ENCODE assay signal across 10 mouse cellular contexts in genomic region chr14:54575031-54575430, GRCm38 (mm10). TPM values are rescaled to one million over a fixed set of nuclear protein-coding genes. Genes with fewer than 3 reads are reported as not detected.
A peak's percentile ranks its signal among the peaks of the same experiment; 100 is the strongest.
DNase-seq lines count a peak whose midpoint lies in the region; ATAC-seq and TF ChIP-seq lines count a peak whose summit lies in the region.
"Had no signal": no experiment of that assay in that cellular context is flagged by ENCODE, and none has a peak within 500 bp of the region (broad histone marks: within the 10 kb centered on the region; RNA-seq: fewer than 3 reads in every experiment).

No protein-coding gene starts in this region.

- 0 out of 2 replicates have a peak overlapping the region, but pooled peaks have one; percentile 37 for H3K27ac ChIP-seq in kidney, embryonic 14.5 days (ENCODE audit: low read depth, low read length)
- H3K27ac ChIP-seq in embryonic facial prominence, embryonic 13.5 days, result peak overlapping the region; percentile 96
- peak overlapping the region; percentile 59 for H3K27ac ChIP-seq in intestine, embryonic 15.5 days

- H3ac ChIP-seq in myocyte (ENCODE audit: control insufficient read depth, insufficient read length), result peak overlapping the region; percentile 95

- peak overlapping the region; percentile 90 for H3K4me2 ChIP-seq in kidney, embryonic 14.5 days (replicated peaks; ENCODE audit: low read depth, low read length)
- peak overlapping the region; percentile 85 for H3K4me2 ChIP-seq in embryonic facial prominence, embryonic 13.5 days
- H3K4me2 ChIP-seq in intestine, embryonic 15.5 days (replicated peaks), result peak overlapping the region; percentile 92
- H3K4me2 ChIP-seq in myocyte (ENCODE audit: low read depth), result peak overlapping the region; percentile 99

- no peaks in the 10 kb centered on the region for H3K9me3 ChIP-seq in kidney, embryonic 14.5 days (ENCODE audit: control insufficient read depth, low read length)
- H3K9me3 ChIP-seq in embryonic facial prominence, embryonic 13.5 days, result no peaks in the 10 kb centered on the region
- no peaks in the 10 kb centered on the region for H3K9me3 ChIP-seq in intestine, embryonic 15.5 days

- H3K4me3 ChIP-seq in kidney, embryonic 14.5 days (ENCODE audit: low read length), result peak overlapping the region; percentile 95
- peak overlapping the region; percentile 93 for H3K4me3 ChIP-seq in embryonic facial prominence, embryonic 13.5 days
- peak overlapping the region; percentile 89 for H3K4me3 ChIP-seq in intestine, embryonic 15.5 days (replicated peaks)
- peak overlapping the region; percentile 97 for H3K4me3 ChIP-seq in myocyte

- peaks cover 44% of the 10 kb centered on the region for H3K4me1 ChIP-seq in kidney, embryonic 14.5 days (ENCODE audit: control insufficient read depth, insufficient read depth, low read length)
- peaks cover 40% of the 10 kb centered on the region for H3K4me1 ChIP-seq in embryonic facial prominence, embryonic 13.5 days
- peaks cover 46% of the 10 kb centered on the region for H3K4me1 ChIP-seq in intestine, embryonic 15.5 days (replicated peaks)

- no peak for TF ChIP-seq POLR2A in myocyte (IDR thresholded peaks at IDR 0.05; ENCODE audit: insufficient read length, low read depth)

- no peak for ATAC-seq in kidney, embryonic 14.5 days (ENCODE audit: low FRiP score, low TSS enrichment)
- no peak for ATAC-seq in embryonic facial prominence, embryonic 13.5 days (ENCODE audit: insufficient number of reproducible peaks, insufficient read depth, low FRiP score, low TSS enrichment, low read depth)
- ATAC-seq in intestine, embryonic 15.5 days, result no peak
- no peak for ATAC-seq in activated CD4-positive, CD25-positive, alpha-beta regulatory T cell, adult 4 months
- ATAC-seq: inflammation-experienced regulatory T-cells, adult 6 months had no signal

- H3K36me3 ChIP-seq in kidney, embryonic 14.5 days (ENCODE audit: control insufficient read depth, insufficient read depth, low read length), result peaks cover 22% of the 10 kb centered on the region
- peaks cover 33% of the 10 kb centered on the region for H3K36me3 ChIP-seq in embryonic facial prominence, embryonic 13.5 days
- peaks cover 9% of the 10 kb centered on the region; the same call in 1 of the 2 replicates for H3K36me3 ChIP-seq in intestine, embryonic 15.5 days
- no peaks in the 10 kb centered on the region for H3K36me3 ChIP-seq in myocyte (ENCODE audit: control insufficient read depth, insufficient read depth)

- no peak for DNase-seq in kidney, adult 18-20 months
- no peak for DNase-seq in spleen, postnatal 10 days (ENCODE audit: low spot score in 2 of 2)
- DNase-seq in adrenal gland, postnatal 36 days, result no peak

- no peaks in the 10 kb centered on the region for H3K27me3 ChIP-seq in kidney, embryonic 14.5 days (ENCODE audit: control insufficient read depth, insufficient read depth, low read length)
- H3K27me3 ChIP-seq in embryonic facial prominence, embryonic 13.5 days, result no peaks in the 10 kb centered on the region
- H3K27me3 ChIP-seq in intestine, embryonic 15.5 days (replicated peaks), result no peaks in the 10 kb centered on the region
- no peaks in the 10 kb centered on the region for H3K27me3 ChIP-seq in myocyte (ENCODE audit: control insufficient read depth, insufficient read depth, insufficient read length)

- H3K79me2 ChIP-seq in myocyte (ENCODE audit: control insufficient read depth, insufficient read depth), result peaks cover 54% of the 10 kb centered on the region

- H3K9ac ChIP-seq in kidney, embryonic 14.5 days (ENCODE audit: low read depth, low read length), result peak overlapping the region; percentile 95
- H3K9ac ChIP-seq in embryonic facial prominence, embryonic 13.5 days, result peak overlapping the region; percentile 100
- H3K9ac ChIP-seq in intestine, embryonic 15.5 days, result peak overlapping the region; percentile 95

- WGBS in kidney, embryonic 14.5 days, result 3% methylated on average over 8 of the region's 8 CpGs
- WGBS in embryonic facial prominence, embryonic 13.5 days, result 2% methylated on average over 8 of the region's 8 CpGs
- WGBS in intestine, embryonic 15.5 days, result 8% methylated on average over 8 of the region's 8 CpGs

TF ChIP-seq in myocyte, 11 proteins besides CTCF, POLR2A, EP300 and RAD21:
- TF ChIP-seq USF1 (IDR thresholded peaks at IDR 0.05; ENCODE audit: low read depth) (no peak), REST (IDR thresholded peaks at IDR 0.05; ENCODE audit: insufficient read depth, insufficient read length) (no peak), MYOG (IDR thresholded peaks at IDR 0.05; ENCODE audit: control insufficient read depth in 1 of 3, insufficient read depth in 1 of 3, insufficient read length in 2 of 3, low read depth in 2 of 3) (no peak), E2F4 (IDR thresholded peaks at IDR 0.05; ENCODE audit: insufficient read depth) (no peak), MYOD1 (IDR thresholded peaks at IDR 0.05; ENCODE audit: control insufficient read depth in 1 of 3, insufficient read length in 2 of 3, low read depth in 2 of 3) (no peak), TCF3 (IDR thresholded peaks at IDR 0.05; ENCODE audit: insufficient read length, low read depth) (no peak), MAX (IDR thresholded peaks at IDR 0.05; ENCODE audit: low read depth) (no peak), POLR2AphosphoS2 (IDR thresholded peaks at IDR 0.05; ENCODE audit: insufficient read length, low read depth) (no peak), TCF12 (IDR thresholded peaks at IDR 0.05; ENCODE audit: insufficient read depth, poor library complexity, severe bottlenecking) (no peak)

RNA-seq across cellular contexts. Expression of gene Ajuba, which starts 2.3 kb away (rescaled TPM):
- polyA plus RNA-seq in kidney, embryonic 14.5 days (2014; fragmentation: Nextera tagmentation; extraction: Ambion mirVana), result 17.4 and 32.2 TPM in 2 replicates
- 55.6 and 63.3 TPM in 2 replicates for polyA plus RNA-seq in embryonic facial prominence, embryonic 13.5 days (2015; fragmentation: Nextera tagmentation; extraction: Ambion mirVana)
- 18.2 and 19.0 TPM in 2 replicates for polyA plus RNA-seq in intestine, embryonic 15.5 days (2015; fragmentation: Nextera tagmentation; extraction: Ambion mirVana)
- polyA plus RNA-seq in myocyte (2012; fragmentation: generic; extraction: Trizol), result 30.8 TPM
- polyA plus RNA-seq in activated CD4-positive, CD25-positive, alpha-beta regulatory T cell, adult 4 months (2017; shearing (Covaris generic)), result under 1 TPM in 1 of 2 experiments, not detected in 1; 0.20 TPM
- total RNA-seq in adrenal gland, postnatal 36 days (2021), result 10 to 100 TPM; 17.5 to 24.8 TPM

RNA-seq across cellular contexts. Expression of gene Haus4, which starts 20.6 kb away (rescaled TPM):
- 56.3 and 60.9 TPM in 2 replicates for polyA plus RNA-seq in kidney, embryonic 14.5 days (2014; fragmentation: Nextera tagmentation; extraction: Ambion mirVana)
- 53.1 and 54.5 TPM in 2 replicates for polyA plus RNA-seq in embryonic facial prominence, embryonic 13.5 days (2015; fragmentation: Nextera tagmentation; extraction: Ambion mirVana)
- 53.9 and 57.2 TPM in 2 replicates for polyA plus RNA-seq in intestine, embryonic 15.5 days (2015; fragmentation: Nextera tagmentation; extraction: Ambion mirVana)
- polyA plus RNA-seq in myocyte (2012; fragmentation: generic; extraction: Trizol), result 23.5 TPM
- polyA plus RNA-seq in activated CD4-positive, CD25-positive, alpha-beta regulatory T cell, adult 4 months (2017; shearing (Covaris generic)), result 10 to 100 TPM; 30.2 to 33.5 TPM
- total RNA-seq in adrenal gland, postnatal 36 days (2021), result 10 to 100 TPM; 22.5 to 27.0 TPM

RNA-seq across cellular contexts. Expression of gene 4931414P19Rik, which starts 30.8 kb away (rescaled TPM):
- polyA plus RNA-seq in kidney, embryonic 14.5 days (2014; fragmentation: Nextera tagmentation; extraction: Ambion mirVana), result 5.7 and 7.7 TPM in 2 replicates
- 8.9 and 9.1 TPM in 2 replicates for polyA plus RNA-seq in embryonic facial prominence, embryonic 13.5 days (2015; fragmentation: Nextera tagmentation; extraction: Ambion mirVana)
- 6.0 and 8.2 TPM in 2 replicates for polyA plus RNA-seq in intestine, embryonic 15.5 days (2015; fragmentation: Nextera tagmentation; extraction: Ambion mirVana)
- 7.3 TPM for polyA plus RNA-seq in myocyte (2012; fragmentation: generic; extraction: Trizol)
- polyA plus RNA-seq in activated CD4-positive, CD25-positive, alpha-beta regulatory T cell, adult 4 months (2017; shearing (Covaris generic)), result 1 to 10 TPM; 2.3 TPM
- 1 to 10 TPM; 4.3 to 6.0 TPM for total RNA-seq in adrenal gland, postnatal 36 days (2021)

RNA-seq across cellular contexts. Expression of gene Psmb5, which starts 42.8 kb away (rescaled TPM):
- 420 and 456 TPM in 2 replicates for polyA plus RNA-seq in kidney, embryonic 14.5 days (2014; fragmentation: Nextera tagmentation; extraction: Ambion mirVana)
- 390 and 393 TPM in 2 replicates for polyA plus RNA-seq in embryonic facial prominence, embryonic 13.5 days (2015; fragmentation: Nextera tagmentation; extraction: Ambion mirVana)
- polyA plus RNA-seq in intestine, embryonic 15.5 days (2015; fragmentation: Nextera tagmentation; extraction: Ambion mirVana), result 360 and 408 TPM in 2 replicates
- 416 TPM for polyA plus RNA-seq in myocyte (2012; fragmentation: generic; extraction: Trizol)
- 100 to 1,000 TPM; 178 to 210 TPM for polyA plus RNA-seq in activated CD4-positive, CD25-positive, alpha-beta regulatory T cell, adult 4 months (2017; shearing (Covaris generic))
- 100 to 1,000 TPM; 347 to 407 TPM for total RNA-seq in adrenal gland, postnatal 36 days (2021)

RNA-seq across cellular contexts. Expression of gene Psmb11, which starts 46.2 kb away (rescaled TPM):
- polyA plus RNA-seq in kidney, embryonic 14.5 days (2014; fragmentation: Nextera tagmentation; extraction: Ambion mirVana), result not detected in 2 replicates
- polyA plus RNA-seq in embryonic facial prominence, embryonic 13.5 days (2015; fragmentation: Nextera tagmentation; extraction: Ambion mirVana), result 0.06 TPM in 1 of 2 replicates, not detected in the other
- polyA plus RNA-seq in intestine, embryonic 15.5 days (2015; fragmentation: Nextera tagmentation; extraction: Ambion mirVana), result not detected in 2 replicates
- not detected for polyA plus RNA-seq in myocyte (2012; fragmentation: generic; extraction: Trizol)
- not detected for polyA plus RNA-seq in activated CD4-positive, CD25-positive, alpha-beta regulatory T cell, adult 4 months (2017; shearing (Covaris generic))
- not detected for total RNA-seq in adrenal gland, postnatal 36 days (2021)
- total RNA-seq: MEL had no signal
- polyA plus RNA-seq: inflammation-experienced regulatory T-cells, adult 6 months had no signal

Comparison
In these comparisons a context has a peak if more than half of its experiments do, and no peak if none do; other contexts are left out.
1. H3K27ac ChIP-seq: peak in every context shown above with its lines; median percentile 96 in embryonic facial prominence, embryonic 13.5 days; 59 in intestine, embryonic 15.5 days; 37 in kidney, embryonic 14.5 days.
2. RNA of gene Ajuba, which starts 2.3 kb away (polyA plus RNA-seq): 55.6 to 63.3 TPM in embryonic facial prominence, embryonic 13.5 days, 17.4 to 32.2 TPM in kidney, embryonic 14.5 days, 30.8 TPM in myocyte (single experiment) and 18.2 to 19.0 TPM in intestine, embryonic 15.5 days; 0.20 TPM in activated CD4-positive, CD25-positive, alpha-beta regulatory T cell, adult 4 months; every median in the first group is over 10 times any median in the second.
3. Peak in every context shown above with its lines, with median percentiles within 50 percentile points of each other: H3K4me2 ChIP-seq, H3K4me3 ChIP-seq and H3K9ac ChIP-seq.